In the genomic region with DNA sequence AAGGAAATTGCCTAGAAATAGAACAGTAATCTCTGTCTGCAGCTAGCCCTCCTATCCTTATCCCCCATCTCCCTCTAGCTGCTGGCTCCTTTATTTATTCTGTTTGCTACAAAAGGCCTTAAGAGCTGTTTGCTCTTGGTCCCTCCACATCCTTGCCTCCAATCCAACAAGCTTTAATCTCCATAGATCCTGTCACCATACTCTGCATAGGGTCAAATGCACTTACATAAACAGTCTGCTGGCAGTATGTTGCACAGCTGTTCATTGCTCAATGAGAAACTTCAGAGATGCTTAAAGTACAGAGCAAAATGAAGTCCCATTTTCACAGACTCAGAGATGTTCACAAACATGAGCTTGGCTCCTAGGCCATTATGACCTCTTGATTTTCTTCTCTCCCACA, we compare ENCODE assay signal across 26 mouse cellular contexts.
DNase-seq lines count a peak whose midpoint lies in the region; ATAC-seq and TF ChIP-seq lines count a peak whose summit lies in the region.
"Had no signal": no experiment of that assay in that cellular context is flagged by ENCODE, and none has a peak within 500 bp of the region (broad histone marks: within the 10 kb centered on the region; RNA-seq: fewer than 3 reads in every experiment).

No protein-coding gene starts in this region.

- no peaks in the 10 kb centered on the region for H3K27me3 ChIP-seq in kidney, postnatal 0 days (ENCODE audit: insufficient read depth, low read length)
- H3K27me3 ChIP-seq in lung, embryonic 15.5 days = no peaks in the 10 kb centered on the region
- H3K27me3 ChIP-seq in stomach, embryonic 15.5 days (replicated peaks) = no peaks in the 10 kb centered on the region
- H3K27me3 ChIP-seq: embryonic facial prominence, embryonic 12.5 days; embryonic facial prominence, embryonic 15.5 days; hindbrain, embryonic 15.5 days had no signal

- no peaks in the 10 kb centered on the region for H3K9me3 ChIP-seq in kidney, postnatal 0 days (replicated peaks; ENCODE audit: low read length)
- no peaks in the 10 kb centered on the region for H3K9me3 ChIP-seq in lung, embryonic 15.5 days
- no peaks in the 10 kb centered on the region for H3K9me3 ChIP-seq in stomach, embryonic 15.5 days
- H3K9me3 ChIP-seq: embryonic facial prominence, embryonic 12.5 days; embryonic facial prominence, embryonic 15.5 days; heart, embryonic 10.5 days; heart, embryonic 13.5 days; hindbrain, embryonic 15.5 days had no signal

- no peak overlapping the region for H3K27ac ChIP-seq in kidney, postnatal 0 days
- no peak overlapping the region for H3K27ac ChIP-seq in lung, embryonic 15.5 days
- H3K27ac ChIP-seq in stomach, embryonic 15.5 days = no peak overlapping the region
- H3K27ac ChIP-seq: embryonic facial prominence, embryonic 12.5 days; embryonic facial prominence, embryonic 15.5 days; gastrocnemius, adult 2 months; heart, embryonic 10.5 days; heart, embryonic 13.5 days; hindbrain, embryonic 15.5 days had no signal

- DNase-seq in heart, adult 11 months = peak; percentile 21
- DNase-seq in heart, adult 8-10 months (ENCODE audit: low spot score) = no peak
- peak; percentile 25 for DNase-seq in kidney, postnatal 0 days (ENCODE audit: low spot score)
- DNase-seq in kidney, postnatal 14 days = no peak
- DNase-seq in lung, adult 2 months = no peak
- DNase-seq in cerebellum, postnatal 25 days = no peak
- DNase-seq: adrenal gland, adult 8-10 months; adrenal gland, postnatal 25 days; cerebellum, adult 18-20 months; cerebellum, adult 9-10 months; cerebellum, postnatal 14 days; forebrain, postnatal 0 days; gastrocnemius, adult 2 months; gastrocnemius, postnatal 14 days; heart, adult 18-20 months; heart, postnatal 14 days; heart, postnatal 4 days had no signal

- no peaks in the 10 kb centered on the region for H3K4me1 ChIP-seq in kidney, postnatal 0 days (replicated peaks; ENCODE audit: insufficient read depth, low read length)
- H3K4me1 ChIP-seq in lung, embryonic 15.5 days = no peaks in the 10 kb centered on the region
- H3K4me1 ChIP-seq in lung, adult 2 months (ENCODE audit: control insufficient read depth, insufficient read depth, low read length) = no peaks in the 10 kb centered on the region
- H3K4me1 ChIP-seq in stomach, embryonic 15.5 days = no peaks in the 10 kb centered on the region
- H3K4me1 ChIP-seq: embryonic facial prominence, embryonic 12.5 days; embryonic facial prominence, embryonic 15.5 days; hindbrain, embryonic 15.5 days had no signal

- 0 out of 2 replicates have a peak, but pooled peaks cover 4% of the 10 kb centered on the region for H3K36me3 ChIP-seq in kidney, postnatal 0 days (ENCODE audit: insufficient read depth, low read length)
- H3K36me3 ChIP-seq in lung, embryonic 15.5 days = peaks cover 9% of the 10 kb centered on the region; the same call in 1 of the 2 replicates
- no peaks in the 10 kb centered on the region for H3K36me3 ChIP-seq in stomach, embryonic 15.5 days

- H3K4me3 ChIP-seq in kidney, postnatal 0 days (replicated peaks; ENCODE audit: low read depth, low read length) = no peak overlapping the region
- no peak overlapping the region for H3K4me3 ChIP-seq in lung, embryonic 15.5 days
- no peak overlapping the region for H3K4me3 ChIP-seq in lung, adult 2 months (replicated peaks; ENCODE audit: extremely low read depth, low read depth, low read length)
- no peak overlapping the region for H3K4me3 ChIP-seq in stomach, embryonic 15.5 days (replicated peaks)
- H3K4me3 ChIP-seq: embryonic facial prominence, embryonic 12.5 days; embryonic facial prominence, embryonic 15.5 days; gastrocnemius, adult 2 months; heart, embryonic 10.5 days; heart, embryonic 13.5 days; hindbrain, embryonic 15.5 days had no signal

- no peak overlapping the region for H3K9ac ChIP-seq in kidney, postnatal 0 days (ENCODE audit: low read depth, low read length)
- H3K9ac ChIP-seq in lung, embryonic 15.5 days = no peak overlapping the region
- no peak overlapping the region for H3K9ac ChIP-seq in stomach, embryonic 15.5 days
- H3K9ac ChIP-seq: embryonic facial prominence, embryonic 12.5 days; embryonic facial prominence, embryonic 15.5 days; forebrain, postnatal 0 days; heart, embryonic 13.5 days; hindbrain, embryonic 15.5 days had no signal

- TF ChIP-seq POLR2A in lung, adult 2 months (IDR thresholded peaks at IDR 0.05; ENCODE audit: borderline replicate concordance, extremely low read depth, low read depth, low read length) = no peak

- H3K4me2 ChIP-seq in kidney, postnatal 0 days (ENCODE audit: low read length) = no peak overlapping the region
- no peak overlapping the region for H3K4me2 ChIP-seq in lung, embryonic 15.5 days
- no peak overlapping the region for H3K4me2 ChIP-seq in stomach, embryonic 15.5 days
- H3K4me2 ChIP-seq: embryonic facial prominence, embryonic 12.5 days; embryonic facial prominence, embryonic 15.5 days; heart, embryonic 13.5 days; hindbrain, embryonic 15.5 days had no signal

- no peak for ATAC-seq in kidney, postnatal 0 days (replicated peaks; ENCODE audit: low FRiP score, low read depth)
- peak; percentile 81 for ATAC-seq in lung, embryonic 15.5 days (ENCODE audit: borderline replicate concordance, extremely low read depth, low FRiP score, low TSS enrichment)
- ATAC-seq in stomach, embryonic 15.5 days (ENCODE audit: insufficient read depth, low FRiP score, low read depth) = peak; percentile 31; the same call in 1 of the 2 replicates
- ATAC-seq: activated CD4-positive, CD25-positive, alpha-beta regulatory T cell, adult 4 months; forebrain, embryonic 14.5 days; forebrain, postnatal 0 days had no signal

- no peak for TF ChIP-seq CTCF in kidney, postnatal 0 days (IDR thresholded peaks at IDR 0.05; ENCODE audit: low read depth)
- TF ChIP-seq CTCF in lung, adult 2 months (IDR thresholded peaks at IDR 0.05; ENCODE audit: insufficient read depth, low read length) = no peak

Comparison
In these comparisons a context has a peak if more than half of its experiments do, and no peak if none do; other contexts are left out.
1. DNase-seq: peak in heart, adult 11 months (single experiment) and kidney, postnatal 0 days (single experiment); none in heart, adult 8-10 months (single experiment), kidney, postnatal 14 days (single experiment), lung, adult 2 months (single experiment) and cerebellum, postnatal 25 days (0 of 2).